Mouse (Mus musculus): Measurements from ENCODE around the gene Lexm. TPM values are rescaled to one million over a fixed set of nuclear protein-coding genes. Genes with fewer than 3 reads are reported as not detected.

Lexm gene
- polyA plus RNA-seq, 1 experiment = not detected

- peaks cover 6% of the 10 kb centered on the region; the same call in 1 of the 2 replicates for H3K4me1 ChIP-seq (ENCODE audit: control insufficient read depth, insufficient read depth, low read length)
- H3K27me3 ChIP-seq (replicated peaks; ENCODE audit: control insufficient read depth, insufficient read depth, low read length) = no peaks in the 10 kb centered on the region
- WGBS = 85% methylated on average over 11 of the region's 11 CpGs
- no peak overlapping the region for H3K27ac ChIP-seq (ENCODE audit: insufficient read depth, low read depth, low read length)
- H3K4me3 ChIP-seq (ENCODE audit: insufficient read depth, low read depth, low read length) = no peak overlapping the region
- TF ChIP-seq POLR2A (IDR thresholded peaks at IDR 0.05; ENCODE audit: low read depth, low read length) (no peak), CTCF (conservative IDR thresholded peaks at IDR 0.05; ENCODE audit: insufficient read depth, insufficient read length, low read depth, low read length) (no peak)
- no peaks in the 10 kb centered on the region for H3K36me3 ChIP-seq (ENCODE audit: control insufficient read depth, insufficient read depth, low read length)
- DNase-seq = no peak
Observed at GRCm38 (mm10) chr4:106571081-106571724, 45.8 kb downstream of the Lexm start.

- TF ChIP-seq CTCF (conservative IDR thresholded peaks at IDR 0.05; ENCODE audit: insufficient read depth, insufficient read length, low read depth, low read length) = no peak
- no peak for TF ChIP-seq POLR2A (IDR thresholded peaks at IDR 0.05; ENCODE audit: low read depth, low read length)
- DNase-seq = no peak
- Histone ChIP-seq H3K27me3 (replicated peaks; ENCODE audit: control insufficient read depth, insufficient read depth, low read length) (no peaks in the 10 kb centered on the region), H3K4me3 (ENCODE audit: insufficient read depth, low read depth, low read length) (no peak overlapping the region), H3K36me3 (ENCODE audit: control insufficient read depth, insufficient read depth, low read length) (no peaks in the 10 kb centered on the region; the same call in 1 of the 2 replicates), H3K27ac (ENCODE audit: insufficient read depth, low read depth, low read length) (no peak overlapping the region), H3K4me1 (ENCODE audit: control insufficient read depth, insufficient read depth, low read length) (peaks cover 6% of the 10 kb centered on the region; the same call in 1 of the 2 replicates)
- WGBS = 94% methylated on average over 4 of the region's 4 CpGs
Observed at GRCm38 (mm10) chr4:106569680-106570079, 47.4 kb downstream of the Lexm start.

GRCm38 (mm10) chr4:106564161-106564560 is 52.9 kb downstream of the Lexm start:
- Histone ChIP-seq H3K27me3 (replicated peaks; ENCODE audit: control insufficient read depth, insufficient read depth, low read length) (no peaks in the 10 kb centered on the region), H3K4me3 (ENCODE audit: insufficient read depth, low read depth, low read length) (no peak overlapping the region), H3K27ac (ENCODE audit: insufficient read depth, low read depth, low read length) (no peak overlapping the region), H3K36me3 (ENCODE audit: control insufficient read depth, insufficient read depth, low read length) (no peaks in the 10 kb centered on the region; the same call in 1 of the 2 replicates), H3K4me1 (ENCODE audit: control insufficient read depth, insufficient read depth, low read length) (peaks cover 17% of the 10 kb centered on the region)
- no peak for DNase-seq
- TF ChIP-seq CTCF (conservative IDR thresholded peaks at IDR 0.05; ENCODE audit: insufficient read depth, insufficient read length, low read depth, low read length) (no peak), POLR2A (IDR thresholded peaks at IDR 0.05; ENCODE audit: low read depth, low read length) (no peak)
- WGBS = 89% methylated on average over 11 of the region's 11 CpGs

GRCm38 (mm10) chr4:106562837-106563790 is 53.9 kb downstream of the Lexm start:
- whole genome bisulfite sequencing = 53% methylated on average over 9 of the region's 9 CpGs
- DNase-seq = peak; percentile 80
- H3K27me3 ChIP-seq (replicated peaks; ENCODE audit: control insufficient read depth, insufficient read depth, low read length) = no peaks in the 10 kb centered on the region
- H3K4me3 ChIP-seq (ENCODE audit: insufficient read depth, low read depth, low read length) = peak overlapping the region; percentile 18; the same call in 1 of the 2 replicates
- H3K4me1 ChIP-seq (ENCODE audit: control insufficient read depth, insufficient read depth, low read length) = peaks cover 17% of the 10 kb centered on the region
- H3K27ac ChIP-seq (ENCODE audit: insufficient read depth, low read depth, low read length) = 0 out of 2 replicates have a peak overlapping the region, but pooled peaks have one; percentile 29
- TF ChIP-seq POLR2A (IDR thresholded peaks at IDR 0.05; ENCODE audit: low read depth, low read length) (no peak), CTCF (conservative IDR thresholded peaks at IDR 0.05; ENCODE audit: insufficient read depth, insufficient read length, low read depth, low read length) (no peak)
- no peaks in the 10 kb centered on the region; the same call in 1 of the 2 replicates for H3K36me3 ChIP-seq (ENCODE audit: control insufficient read depth, insufficient read depth, low read length)

- H3K27ac ChIP-seq (ENCODE audit: insufficient read depth, low read depth, low read length) = peak overlapping the region; percentile 29
- peak overlapping the region; percentile 81 for H3K4me3 ChIP-seq (ENCODE audit: insufficient read depth, low read depth, low read length)
Observed at GRCm38 (mm10) chr4:106562006-106562405, 55.0 kb downstream of the Lexm start.

DNA sequence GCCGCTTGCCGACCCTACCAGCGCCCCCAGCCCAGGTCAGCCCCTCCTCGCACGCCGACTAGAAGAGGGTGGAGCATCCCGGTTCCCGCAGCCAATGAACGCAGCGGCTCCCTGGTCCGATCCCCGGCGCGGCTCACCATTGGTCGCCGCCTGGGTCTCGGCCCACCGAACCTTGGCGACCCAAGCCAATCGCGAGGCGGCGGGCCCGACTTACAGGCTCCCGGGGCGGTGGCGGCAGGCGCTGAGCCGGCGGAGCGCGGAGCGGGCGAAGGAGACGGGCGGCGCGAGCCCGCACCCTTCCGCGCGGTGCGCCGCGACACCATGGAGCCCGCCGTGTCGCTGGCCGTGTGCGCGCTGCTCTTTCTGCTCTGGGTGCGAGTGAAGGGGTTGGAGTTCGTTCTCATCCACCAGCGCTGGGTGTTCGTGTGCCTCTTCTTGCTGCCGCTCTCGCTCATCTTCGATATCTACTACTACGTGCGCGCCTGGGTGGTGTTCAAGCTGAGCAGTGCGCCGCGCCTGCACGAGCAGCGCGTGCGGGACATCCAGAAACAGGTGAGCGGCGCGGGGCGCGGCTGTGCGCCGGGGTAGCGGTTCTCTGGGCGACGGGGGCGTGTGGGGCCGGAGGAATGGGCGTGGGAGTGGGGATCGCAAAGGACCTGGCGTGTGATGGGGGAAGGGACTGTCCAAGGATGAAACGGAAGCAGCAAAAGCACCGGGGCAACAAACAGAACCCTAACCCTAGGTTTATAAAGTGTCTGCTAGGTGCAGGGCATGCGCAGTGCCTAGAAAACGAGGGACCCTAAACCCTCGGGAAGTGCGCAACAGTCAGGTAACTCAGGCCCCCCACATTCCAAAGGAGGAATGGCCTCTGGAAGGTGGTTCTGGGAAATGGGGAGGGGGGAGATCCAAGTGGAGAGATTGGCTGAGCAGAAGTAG is 55.9 kb downstream of the Lexm start, which contains the start of gene Dhcr24:
Gene Dhcr24 (plus strand): TSS at position 193 of the 936 bp plus-strand sequence.
- Histone ChIP-seq H3K36me3 (ENCODE audit: control insufficient read depth, insufficient read depth, low read length) (no peaks in the 10 kb centered on the region; the same call in 1 of the 2 replicates), H3K4me1 (ENCODE audit: control insufficient read depth, insufficient read depth, low read length) (peaks cover 17% of the 10 kb centered on the region), H3K27ac (ENCODE audit: insufficient read depth, low read depth, low read length) (peak within 1 kb of the TSS; percentile 65), H3K4me3 (ENCODE audit: insufficient read depth, low read depth, low read length) (peak within 1 kb of the TSS; percentile 81), H3K27me3 (replicated peaks; ENCODE audit: control insufficient read depth, insufficient read depth, low read length) (no peaks in the 10 kb centered on the region)
- under 1% methylated on average over 89 of the region's 89 CpGs for WGBS
- TF ChIP-seq POLR2A (IDR thresholded peaks at IDR 0.05; ENCODE audit: low read depth, low read length) (peak; percentile 22), CTCF (conservative IDR thresholded peaks at IDR 0.05; ENCODE audit: insufficient read depth, insufficient read length, low read depth, low read length) (no peak)
- peak; percentile 96 for DNase-seq

More at GRCm38 (mm10) chr4:106562006-106562405, 55.0 kb downstream of the Lexm start:
- 17% methylated on average over 6 of the region's 6 CpGs for WGBS
- Histone ChIP-seq H3K27me3 (replicated peaks; ENCODE audit: control insufficient read depth, insufficient read depth, low read length) (no peaks in the 10 kb centered on the region), H3K4me1 (ENCODE audit: control insufficient read depth, insufficient read depth, low read length) (peaks cover 17% of the 10 kb centered on the region), H3K36me3 (ENCODE audit: control insufficient read depth, insufficient read depth, low read length) (no peaks in the 10 kb centered on the region; the same call in 1 of the 2 replicates)
- TF ChIP-seq CTCF (conservative IDR thresholded peaks at IDR 0.05; ENCODE audit: insufficient read depth, insufficient read length, low read depth, low read length) (no peak), POLR2A (IDR thresholded peaks at IDR 0.05; ENCODE audit: low read depth, low read length) (no peak)
- DNase-seq = no peak
